Mouse (Mus musculus) forebrain, embryonic 16.5 days (tissue): ENCODE measurements around the gene Rbm45. TPM values are rescaled to one million over a fixed set of nuclear protein-coding genes. Genes with fewer than 3 reads are reported as not detected.

Experiments used
- ATAC-seq: fragments of 200-750 bp; cut with Nextera tagmentation; 2 replicates; pipeline ENCODE4 v1.8.0; 2017; ENCODE audit warnings: mild to moderate bottlenecking, moderate library complexity
- H3K27ac ChIP-seq: fragments of 300-500 bp; sonication (generic); 2 replicates; pipeline ENCODE4 v1.5.1; 2014; ENCODE audit warnings: low read length, control low read depth
- H3K27me3 ChIP-seq: fragments of 300-500 bp; sonication (generic); replicated peaks from 2 replicates; pipeline ENCODE4 v1.6.1; 2014; ENCODE audit warnings: low read length; ENCODE audit not compliant: control insufficient read depth, insufficient read depth
- H3K36me3 ChIP-seq: fragments of 300-500 bp; sonication (generic); 2 replicates; pipeline ENCODE4 v1.6.1; 2014; ENCODE audit not compliant: control insufficient read depth, insufficient read depth
- H3K4me1 ChIP-seq: fragments of 300-500 bp; sonication (generic); replicated peaks from 2 replicates; pipeline ENCODE4 v1.6.1; 2014; ENCODE audit warnings: low read length; ENCODE audit not compliant: control insufficient read depth, insufficient read depth
- H3K4me2 ChIP-seq: fragments of 300-500 bp; sonication (generic); 2 replicates; pipeline ENCODE4 v1.6.1; 2014; ENCODE audit warnings: mild to moderate bottlenecking, low read length, control low read depth
- H3K4me3 ChIP-seq: fragments of 300-500 bp; sonication (generic); replicated peaks from 2 replicates; pipeline ENCODE4 v1.5.1; 2014; ENCODE audit warnings: mild to moderate bottlenecking, low read length, control low read depth
- H3K9ac ChIP-seq: fragments of 300-500 bp; sonication (generic); replicated peaks from 2 replicates; pipeline ENCODE4 v1.6.1; 2014; ENCODE audit warnings: low read depth, low read length, control low read depth
- H3K9me3 ChIP-seq: fragments of 300-500 bp; sonication (generic); 2 replicates; pipeline ENCODE4 v1.6.1; 2016; ENCODE audit warnings: low read length; ENCODE audit not compliant: control insufficient read depth
- WGBS: fragments of 180-500 bp; shearing (Covaris S2); extraction: QIAGEN DNeasy Blood & Tissue Kit; methylation state at CpG from one replicate; pipeline ENCODE4 v1.1.7; 2014; 5-methylcytosine and 5-hydroxymethylcytosine counted together
- polyA plus RNA-seq: library from polyadenylated mRNA; unstranded; fragments of >200 nt; fragmentation: Nextera tagmentation; extraction: Ambion mirVana; gene quantifications from 2 replicates; pipeline ENCODE4 v1.2.1, GENCODE M21; 2015

Gene Rbm45
- polyA plus RNA-seq: 19.2 and 19.5 TPM in 2 replicates

DNA sequence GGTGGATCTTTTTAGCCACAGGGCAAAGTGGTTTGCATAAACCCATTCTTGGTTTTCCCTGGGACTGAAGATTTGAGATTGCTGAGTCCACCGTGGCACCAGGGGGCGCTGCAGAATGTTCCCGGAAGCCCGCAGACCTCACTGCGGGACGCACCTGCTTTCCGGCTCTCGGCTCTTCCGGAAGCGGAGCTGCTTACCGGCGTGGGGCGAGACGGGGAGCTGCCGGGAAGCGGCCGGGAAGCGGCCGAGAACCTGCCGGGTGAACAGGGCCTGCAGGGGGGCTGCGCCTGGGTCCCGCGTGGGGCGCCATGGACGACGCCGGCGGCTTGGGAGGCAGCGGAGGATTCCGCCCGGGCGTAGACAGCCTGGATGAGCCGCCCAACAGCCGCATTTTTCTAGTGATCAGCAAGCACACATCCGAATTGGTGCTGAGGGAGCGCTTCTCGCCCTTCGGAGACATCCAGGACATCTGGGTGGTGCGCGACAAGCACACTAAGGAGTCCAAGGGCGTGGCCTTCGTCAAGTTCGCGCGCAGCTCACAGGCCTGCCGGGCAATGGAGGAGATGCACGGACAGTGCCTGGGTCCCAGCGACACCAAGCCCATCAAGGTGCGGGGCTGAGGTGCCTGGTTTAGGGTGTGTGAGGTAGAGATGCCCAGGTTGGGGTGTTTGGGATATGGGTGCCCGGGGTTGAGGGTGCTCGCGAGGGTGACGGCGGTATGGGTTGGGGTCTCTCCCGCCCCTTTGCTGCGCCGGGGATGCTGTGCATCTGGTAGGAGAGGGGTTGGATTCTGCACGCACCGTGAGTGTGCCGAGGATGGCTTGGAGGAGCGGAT lies at the start of gene Rbm45:
Gene Rbm45 (plus strand): TSS at position 164 of the 835 bp plus-strand sequence.
- H3K4me3 ChIP-seq: peak within 1 kb of the TSS; percentile 99
- no peaks in the 10 kb centered on the region for H3K27me3 ChIP-seq
- peak within 1 kb of the TSS; percentile 98 for H3K4me2 ChIP-seq
- WGBS: under 1% methylated on average over 61 of the region's 61 CpGs
- peaks cover 8% of the 10 kb centered on the region for H3K4me1 ChIP-seq
- ATAC-seq: peak; percentile 94
- peak within 1 kb of the TSS; percentile 93 for H3K9ac ChIP-seq
- H3K27ac ChIP-seq: peak within 1 kb of the TSS; percentile 70
- peaks cover 5% of the 10 kb centered on the region for H3K36me3 ChIP-seq
- no peaks in the 10 kb centered on the region for H3K9me3 ChIP-seq

DNA sequence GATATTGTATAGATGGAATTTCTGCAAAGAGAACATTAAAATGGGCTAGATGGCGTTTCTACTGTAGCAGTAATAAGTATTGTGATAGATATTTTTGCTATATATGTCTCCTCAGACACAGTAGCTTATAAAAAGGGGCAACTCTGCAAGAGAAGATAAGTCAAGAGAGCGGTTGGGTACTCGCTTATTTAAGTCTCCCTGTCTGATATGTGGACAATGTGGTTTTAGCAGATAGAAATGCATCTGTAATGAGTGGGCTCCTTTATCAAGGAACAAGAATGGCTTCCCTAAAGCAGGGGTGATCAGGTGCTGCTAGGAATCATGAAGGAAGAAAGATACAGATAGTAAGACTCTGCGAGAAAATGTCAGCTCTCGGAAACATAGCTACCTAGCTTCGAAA lies 49.4 kb upstream of the Rbm45 start:
- 83% methylated on average over 6 of the region's 6 CpGs for WGBS
- Histone ChIP-seq H3K4me1 (no peaks in the 10 kb centered on the region), H3K27me3 (no peaks in the 10 kb centered on the region), H3K9ac (no peak overlapping the region), H3K4me2 (no peak overlapping the region), H3K9me3 (no peaks in the 10 kb centered on the region), H3K36me3 (no peaks in the 10 kb centered on the region), H3K4me3 (no peak overlapping the region), H3K27ac (no peak overlapping the region)
- ATAC-seq: no peak

DNA sequence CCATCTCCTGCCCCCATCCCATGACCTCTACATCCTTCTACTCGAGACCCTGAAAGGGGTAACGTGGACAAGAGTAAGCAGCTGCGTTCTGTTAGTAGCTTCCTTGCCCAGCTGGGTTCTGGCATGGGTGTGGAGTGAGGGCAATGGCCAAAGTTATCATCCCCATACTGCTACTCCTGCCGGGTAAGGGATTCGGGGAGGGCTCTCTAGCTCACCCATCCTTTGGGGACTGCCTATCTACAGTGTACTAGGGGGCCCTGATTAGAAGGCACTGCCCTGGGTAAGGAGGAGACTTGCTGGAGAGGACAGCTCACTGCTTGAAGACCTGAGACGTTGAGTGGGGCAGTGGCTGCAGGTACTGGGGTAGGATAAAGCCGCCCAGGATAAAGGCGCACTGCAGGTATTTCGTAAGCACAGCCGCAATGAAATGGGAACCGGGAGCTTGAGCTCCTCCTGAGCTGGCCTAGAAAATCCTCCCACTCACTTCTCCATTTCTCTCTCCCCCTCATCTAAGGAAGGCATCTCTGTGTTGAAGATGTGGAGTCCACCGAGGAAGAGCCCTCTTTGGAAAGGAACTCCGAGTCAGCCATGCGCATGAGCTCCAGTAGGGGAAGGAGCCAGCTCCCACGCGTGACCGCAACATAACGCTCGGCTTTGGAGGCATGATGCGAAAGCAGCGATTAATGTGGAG lies 46.5 kb upstream of the Rbm45 start:
- no peak for ATAC-seq
- H3K9me3 ChIP-seq: no peaks in the 10 kb centered on the region
- 87% methylated on average over 21 of the region's 21 CpGs for WGBS

DNA sequence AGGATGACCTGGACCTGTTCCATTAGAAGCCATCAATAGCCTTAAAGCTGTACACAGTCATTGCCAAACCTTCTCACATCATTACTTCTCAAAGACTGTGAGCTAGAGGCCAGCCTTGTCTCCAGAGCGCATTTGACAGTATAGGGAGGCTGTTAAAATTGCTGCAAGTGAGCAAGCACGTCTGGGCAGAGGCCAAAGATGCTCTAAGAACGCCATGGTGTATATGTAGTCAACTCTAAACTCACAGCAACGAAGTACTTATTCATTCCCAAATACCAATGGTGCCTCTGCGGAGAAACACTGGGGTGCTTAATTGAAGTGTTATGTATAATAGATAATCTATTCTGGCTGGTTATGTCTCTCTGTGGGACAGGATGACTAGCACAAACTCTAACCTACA lies 45.3 kb upstream of the Rbm45 start:
- H3K9ac ChIP-seq: no peak overlapping the region
- no peaks in the 10 kb centered on the region for H3K27me3 ChIP-seq
- no peaks in the 10 kb centered on the region for H3K36me3 ChIP-seq
- no peaks in the 10 kb centered on the region for H3K4me1 ChIP-seq
- ATAC-seq: no peak
- WGBS: 73% methylated on average over 5 of the region's 5 CpGs
- no peak overlapping the region for H3K4me3 ChIP-seq
- no peaks in the 10 kb centered on the region for H3K9me3 ChIP-seq
- H3K4me2 ChIP-seq: no peak overlapping the region
- H3K27ac ChIP-seq: no peak overlapping the region

More for the DNA sequence above, 46.5 kb upstream of the Rbm45 start:
- Histone ChIP-seq H3K27ac (no peak overlapping the region), H3K27me3 (no peaks in the 10 kb centered on the region), H3K4me2 (no peak overlapping the region), H3K36me3 (no peaks in the 10 kb centered on the region), H3K9ac (no peak overlapping the region), H3K4me1 (no peaks in the 10 kb centered on the region), H3K4me3 (no peak overlapping the region)

DNA sequence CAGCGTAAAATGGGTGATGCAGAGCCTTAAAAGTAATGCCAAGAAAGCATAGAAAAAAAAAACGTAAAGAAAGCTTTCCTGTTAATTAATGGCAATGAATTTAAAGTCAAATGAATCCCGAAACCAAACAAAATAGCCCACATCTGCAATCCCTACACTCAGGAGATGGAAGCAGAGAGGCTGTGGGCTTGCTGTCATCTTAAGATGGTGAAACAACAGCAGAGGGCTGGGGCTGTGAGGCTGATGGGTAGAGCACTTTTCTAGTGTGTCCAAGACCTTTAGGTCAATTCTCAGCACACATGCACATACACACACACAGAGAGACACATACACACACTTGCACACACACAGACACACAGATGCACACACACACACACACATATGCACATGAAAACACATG lies 43.6 kb upstream of the Rbm45 start:
- WGBS: 84% methylated on average over 3 of the region's 3 CpGs
- H3K9ac ChIP-seq: no peak overlapping the region
- no peak for ATAC-seq
- H3K9me3 ChIP-seq: no peaks in the 10 kb centered on the region
- H3K4me1 ChIP-seq: no peaks in the 10 kb centered on the region
- no peaks in the 10 kb centered on the region for H3K27me3 ChIP-seq
- no peak overlapping the region for H3K4me2 ChIP-seq
- H3K36me3 ChIP-seq: no peaks in the 10 kb centered on the region
- no peak overlapping the region for H3K27ac ChIP-seq
- no peak overlapping the region for H3K4me3 ChIP-seq

DNA sequence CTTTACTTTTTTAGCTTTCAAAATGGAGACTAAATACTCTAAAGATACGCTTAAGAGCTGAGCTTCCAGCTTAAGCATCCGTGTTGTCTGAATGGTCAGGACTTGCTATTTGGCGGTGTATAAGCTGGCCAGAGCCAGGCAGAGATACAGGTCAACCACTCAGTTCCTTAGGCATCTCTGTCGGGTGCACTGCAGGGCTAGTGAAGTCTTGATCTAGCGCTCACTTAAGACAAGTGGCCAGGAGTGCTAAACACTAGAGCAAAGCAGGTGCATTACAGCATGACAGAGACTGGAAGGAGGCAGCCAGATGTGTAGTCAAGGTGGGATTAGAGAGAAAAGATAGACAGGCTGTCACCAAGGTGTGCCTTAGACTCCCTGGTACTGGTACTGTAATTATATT lies 39.7 kb upstream of the Rbm45 start:
- H3K27ac ChIP-seq: no peak overlapping the region
- no peak overlapping the region for H3K9ac ChIP-seq
- no peak overlapping the region for H3K4me3 ChIP-seq
- no peak overlapping the region for H3K4me2 ChIP-seq
- H3K9me3 ChIP-seq: no peaks in the 10 kb centered on the region
- H3K4me1 ChIP-seq: no peaks in the 10 kb centered on the region
- ATAC-seq: no peak
- no peaks in the 10 kb centered on the region for H3K36me3 ChIP-seq
- WGBS: 89% methylated on average over 5 of the region's 5 CpGs
- H3K27me3 ChIP-seq: no peaks in the 10 kb centered on the region

DNA sequence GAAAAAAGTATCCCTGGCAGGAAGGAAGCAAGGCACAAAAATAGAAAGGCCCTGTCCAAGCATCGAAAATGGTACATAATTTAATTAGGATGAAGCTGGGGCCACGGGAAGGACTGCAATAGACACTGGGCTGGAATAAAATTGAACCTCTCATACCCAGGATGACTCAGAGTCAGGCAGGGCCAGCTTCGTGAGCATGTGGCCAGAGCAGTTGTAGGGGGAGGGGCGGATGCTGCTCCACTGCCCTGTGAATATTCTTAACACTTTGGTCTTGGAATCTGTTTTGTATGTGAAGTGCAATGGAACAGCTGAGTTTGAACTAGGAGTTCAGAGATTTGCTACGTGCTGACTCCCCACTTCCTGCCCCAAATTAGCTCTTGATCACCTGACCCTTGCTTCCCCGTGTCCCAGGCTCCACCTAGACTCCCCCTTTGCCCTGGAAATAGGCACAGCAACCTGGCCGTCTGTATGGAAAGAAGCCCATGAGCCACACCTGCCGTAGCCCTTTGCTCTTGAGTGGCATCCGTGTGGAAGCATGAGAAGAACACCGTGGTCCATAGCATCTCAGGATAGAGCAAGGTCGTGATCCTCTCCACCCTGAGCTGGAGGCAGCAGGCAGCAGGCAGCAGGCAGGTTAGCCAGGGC lies 37.5 kb upstream of the Rbm45 start:
- Histone ChIP-seq H3K9ac (no peak overlapping the region), H3K4me1 (no peaks in the 10 kb centered on the region)

DNA sequence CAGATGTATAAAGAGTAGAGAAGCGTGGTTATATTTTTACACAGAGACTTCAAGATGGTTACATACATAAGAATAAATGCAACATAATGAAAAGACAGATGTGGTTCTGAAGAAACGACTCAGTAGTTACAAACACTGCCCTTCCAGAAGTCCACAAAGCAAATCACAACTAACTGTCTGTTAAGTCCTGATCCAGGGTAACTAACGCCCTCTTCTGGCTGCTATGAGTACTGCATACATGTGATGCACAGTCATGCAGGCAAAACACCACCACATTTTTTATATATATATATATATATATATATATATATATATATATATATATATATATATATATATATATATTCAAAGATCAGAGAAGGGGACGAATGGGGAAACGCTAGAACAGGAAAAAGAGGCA lies 35.2 kb upstream of the Rbm45 start:
- peaks cover 9% of the 10 kb centered on the region for H3K4me1 ChIP-seq
- H3K4me2 ChIP-seq: no peak overlapping the region
- no peak overlapping the region for H3K9ac ChIP-seq
- 73% methylated on average over 5 of the region's 5 CpGs for WGBS
- no peak overlapping the region for H3K4me3 ChIP-seq
- no peaks in the 10 kb centered on the region for H3K27me3 ChIP-seq
- no peak overlapping the region for H3K27ac ChIP-seq
- H3K36me3 ChIP-seq: no peaks in the 10 kb centered on the region
- no peak for ATAC-seq
- no peaks in the 10 kb centered on the region for H3K9me3 ChIP-seq

More for the DNA sequence above, 37.5 kb upstream of the Rbm45 start:
- no peak overlapping the region for H3K27ac ChIP-seq
- H3K36me3 ChIP-seq: no peaks in the 10 kb centered on the region
- no peaks in the 10 kb centered on the region for H3K27me3 ChIP-seq
- no peak for ATAC-seq
- no peak overlapping the region for H3K4me3 ChIP-seq
- no peaks in the 10 kb centered on the region for H3K9me3 ChIP-seq
- H3K4me2 ChIP-seq: no peak overlapping the region
- WGBS: 79% methylated on average over 11 of the region's 11 CpGs
